Mouse (Mus musculus) brain, embryonic 14.5 days (tissue): ENCODE data around the gene Ccdc69. TPM values are rescaled to one million over a fixed set of nuclear protein-coding genes. Genes with fewer than 3 reads are reported as not detected.

Source experiments
- DNase-seq: peaks from one replicate; pipeline ENCODE4 v3.0.0-alpha.2; 2011; ENCODE audit warnings: low read depth
- CTCF ChIP-seq: fragments of 200-500 bp; IDR thresholded peaks from 2 replicates; pipeline ENCODE4 v1.5.1; 2012; ENCODE audit warnings: inconsistent platforms, mild to moderate bottlenecking, moderate library complexity, borderline replicate concordance; ENCODE audit not compliant: insufficient read depth, insufficient read length; ENCODE audit errors: extremely low read depth
- POLR2A ChIP-seq: fragments of 200-500 bp; IDR thresholded peaks from 2 replicates; pipeline ENCODE4 v1.6.1; 2012; ENCODE audit warnings: mild to moderate bottlenecking, inconsistent platforms, borderline replicate concordance; ENCODE audit not compliant: poor library complexity, insufficient read depth, insufficient read length, severe bottlenecking; ENCODE audit errors: extremely low read depth
- polyA plus RNA-seq: library from polyadenylated mRNA; depleted of rRNA; stranded (reverse); fragments of >200 nt; gene quantifications from 2 replicates; pipeline ENCODE4 v1.2.3, GENCODE M21; 2012; rRNA removed

Ccdc69 gene
- polyA plus RNA-seq, 1 experiment, result 0.23 TPM

- no peak for DNase-seq
- TF ChIP-seq POLR2A (no peak), CTCF (no peak)
Measured at GRCm38 (mm10) chr11:55017201-55017600, 60.7 kb downstream of the Ccdc69 start.

DNA sequence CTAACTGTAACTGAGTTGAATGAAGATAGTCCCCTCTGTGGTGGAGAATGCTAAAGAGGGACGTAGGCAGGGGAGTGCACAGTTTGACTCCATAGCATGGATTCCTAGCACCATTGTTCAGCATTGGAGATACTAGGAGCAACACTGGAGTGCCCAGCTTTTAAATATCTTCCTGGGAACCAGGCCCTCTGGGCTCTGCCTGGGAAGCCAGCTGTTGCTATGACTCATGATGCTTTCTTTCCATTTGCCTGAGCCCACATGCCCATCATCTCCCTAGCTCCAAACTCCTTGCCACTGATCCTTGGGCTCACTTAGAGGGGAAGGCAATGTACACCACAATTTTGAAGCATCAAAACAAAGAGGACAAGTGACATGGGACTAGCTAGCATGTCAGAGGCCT lies 61.2 kb downstream of the Ccdc69 start:
- DNase-seq, result no peak
- TF ChIP-seq POLR2A (no peak), CTCF (no peak)

DNA sequence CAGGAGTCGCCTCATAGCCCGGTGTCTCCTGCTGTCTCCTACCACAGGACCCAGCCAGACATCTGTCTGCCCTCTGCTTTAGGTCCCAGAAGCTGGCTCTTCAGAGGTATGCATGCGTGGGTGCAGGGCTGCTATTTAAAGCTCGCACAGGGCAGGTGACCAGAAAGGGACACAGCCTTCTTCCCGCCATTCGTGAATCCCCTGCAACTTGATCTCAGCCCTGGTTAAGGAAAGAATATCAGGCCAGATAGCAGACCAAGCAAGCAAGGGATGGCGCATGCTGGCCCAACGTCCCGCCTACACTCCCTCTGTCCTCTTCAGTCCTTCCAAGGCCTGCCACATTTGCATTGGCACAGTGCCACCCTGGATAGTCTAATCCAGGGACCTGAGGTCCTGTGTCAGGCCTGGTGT lies 62.1 kb downstream of the Ccdc69 start:
- TF ChIP-seq POLR2A, result no peak
- TF ChIP-seq CTCF, result no peak
- DNase-seq, result peak; percentile 86

GRCm38 (mm10) chr11:55015264-55015663 lies 62.7 kb downstream of the Ccdc69 start:
- DNase-seq, result peak; percentile 76
- no peak for TF ChIP-seq POLR2A
- no peak for TF ChIP-seq CTCF

DNA sequence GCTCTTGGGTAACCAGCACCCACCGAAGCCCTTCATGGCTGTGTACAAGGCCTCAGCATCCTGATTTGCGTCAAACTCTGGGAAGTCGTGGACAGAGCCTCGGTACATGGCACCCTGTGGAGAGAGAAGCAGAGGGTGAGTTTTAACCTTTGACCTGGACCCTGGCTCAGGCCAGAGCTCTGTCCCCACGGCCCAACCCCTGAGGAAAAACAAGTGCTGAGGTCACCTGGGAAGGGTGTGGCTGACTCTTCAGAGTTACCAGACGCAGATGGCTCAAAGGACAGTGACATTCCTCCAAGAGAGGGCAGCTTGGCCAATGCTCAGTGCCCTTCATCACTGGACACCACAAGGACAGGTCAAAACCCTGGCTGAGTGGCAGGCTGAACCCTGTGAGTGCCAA lies 64.1 kb downstream of the Ccdc69 start:
- DNase-seq, result no peak
- TF ChIP-seq POLR2A (no peak), CTCF (no peak)

GRCm38 (mm10) chr11:55012551-55013521 lies 65.1 kb downstream of the Ccdc69 start:
- no peak for TF ChIP-seq CTCF
- no peak for TF ChIP-seq POLR2A
- peak; percentile 53 for DNase-seq

DNA sequence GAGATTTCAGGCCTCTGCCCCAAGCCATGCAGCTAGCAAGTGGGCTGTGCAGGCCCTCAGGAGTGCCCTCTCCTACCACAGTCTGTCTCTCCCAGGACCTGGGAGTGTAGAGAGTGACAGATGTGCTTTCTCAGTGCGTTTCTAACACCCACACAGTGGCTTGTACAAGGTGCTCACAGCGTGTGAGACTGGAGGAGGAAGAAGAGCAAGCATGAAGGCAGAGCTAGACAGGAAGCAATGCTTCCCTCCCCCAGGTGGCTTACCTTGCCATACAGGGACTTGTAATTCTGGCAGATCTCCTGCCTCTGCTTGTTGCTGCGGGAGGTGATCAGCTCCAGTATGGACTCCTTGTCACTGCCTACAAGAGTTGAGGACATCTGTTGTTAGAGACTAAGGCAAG lies 66.5 kb downstream of the Ccdc69 start:
- DNase-seq, result no peak

DNA sequence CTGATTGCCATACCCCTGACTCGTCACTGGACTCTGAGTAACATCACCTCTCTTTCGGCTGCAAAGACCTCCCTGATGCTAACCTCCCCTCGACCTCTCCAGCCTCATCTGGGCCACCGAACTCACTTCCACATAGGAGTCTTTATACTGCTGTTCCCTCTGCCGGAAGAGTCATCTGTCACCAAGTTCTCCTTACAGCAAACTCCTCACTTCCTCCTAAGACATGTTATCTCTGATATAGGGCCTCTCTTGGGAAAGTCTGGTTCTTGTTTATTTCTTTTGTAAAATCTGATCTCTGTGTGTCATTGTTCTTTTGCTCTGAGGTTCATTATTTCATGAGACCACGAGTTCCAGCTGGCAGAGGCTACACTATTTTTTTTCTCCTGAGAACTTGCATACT lies 69.7 kb downstream of the Ccdc69 start:
- TF ChIP-seq CTCF (no peak), POLR2A (no peak)
- DNase-seq, result no peak

More for the DNA sequence above, 66.5 kb downstream of the Ccdc69 start:
- TF ChIP-seq POLR2A (no peak), CTCF (no peak)

DNA sequence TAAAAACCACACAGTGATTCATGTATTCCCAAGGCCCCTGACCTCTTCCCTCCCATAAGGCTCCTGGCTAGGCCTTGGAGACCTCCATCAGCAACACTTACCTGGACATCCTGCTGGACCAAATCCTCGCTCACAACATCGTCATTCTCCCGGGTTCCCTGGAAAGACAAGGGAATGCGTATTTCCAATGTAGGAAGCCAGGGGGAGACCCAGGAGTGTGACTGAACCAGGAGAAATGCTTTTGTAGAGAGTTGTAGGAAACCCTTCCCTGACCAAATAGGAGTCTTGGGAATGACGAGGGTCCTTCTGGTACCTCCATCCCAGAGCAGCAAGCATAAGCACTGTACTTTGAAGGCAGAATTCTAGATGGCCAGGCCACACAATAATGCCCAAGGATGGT lies 72.2 kb downstream of the Ccdc69 start:
- TF ChIP-seq CTCF, result peak; percentile 11; the same call in 1 of the 2 replicates
- TF ChIP-seq POLR2A, result no peak
- DNase-seq, result no peak

- TF ChIP-seq CTCF, result no peak
- no peak for DNase-seq
Measured at GRCm38 (mm10) chr11:55004970-55005502, 72.9 kb downstream of the Ccdc69 start.

Other genes with a start within 250 kb of the Ccdc69 start
- gene Lyrm7, start 217.2 kb downstream of the Ccdc69 start, polyA plus RNA-seq, result 6.5 and 7.6 TPM in 2 replicates
- 711 and 924 TPM in 2 replicates for gene Hint1, start 211.7 kb downstream of the Ccdc69 start, polyA plus RNA-seq
- 5.8 and 14.6 TPM in 2 replicates for gene Gpx3, start 175.7 kb downstream of the Ccdc69 start, polyA plus RNA-seq
- 13.3 and 16.0 TPM in 2 replicates for gene Tnip1, start 115.2 kb downstream of the Ccdc69 start, polyA plus RNA-seq
- 33.2 and 47.6 TPM in 2 replicates for gene Anxa6, start 44.7 kb downstream of the Ccdc69 start, polyA plus RNA-seq
- gene Gm2a, start 20.0 kb upstream of the Ccdc69 start, polyA plus RNA-seq, result 7.8 and 11.5 TPM in 2 replicates
- gene Slc36a3, start 73.6 kb upstream of the Ccdc69 start, polyA plus RNA-seq, result not detected in 2 replicates
- gene Slc36a2, start 106.9 kb upstream of the Ccdc69 start, polyA plus RNA-seq, result 0.09 and 0.85 TPM in 2 replicates
- gene Slc36a1, start 126.2 kb upstream of the Ccdc69 start, polyA plus RNA-seq, result 13.7 and 22.1 TPM in 2 replicates